Mouse (Mus musculus) heart, adult 8-10 months (tissue): Measurements from ENCODE around the gene Tbcd. TPM values are rescaled to one million over a fixed set of nuclear protein-coding genes. Genes with fewer than 3 reads are reported as not detected.
A peak's percentile ranks its signal among the peaks of the same experiment; 100 is the strongest.

Source experiments
- DNase-seq: peaks from one replicate; pipeline ENCODE4 v3.0.0; 2022; ENCODE audit warnings: low spot score
- total RNA-seq, 4 experiments: library from RNA; stranded (reverse); gene quantifications; 2 replicates each; pipeline ENCODE4 v1.2.4; 2022

Tbcd gene
- total RNA-seq, 4 experiments from 2014 or later = 11.7 to 13.9 (median 12.5) TPM

GRCm38 (mm10) chr11:121536528-121536927 is 84.8 kb downstream of the Tbcd start:
- DNase-seq = no peak

GRCm38 (mm10) chr11:121542471-121542870 is 90.7 kb downstream of the Tbcd start:
- no peak for DNase-seq

- no peak for DNase-seq
Observed at GRCm38 (mm10) chr11:121543287-121543856, 91.6 kb downstream of the Tbcd start.

- no peak for DNase-seq
Observed at GRCm38 (mm10) chr11:121543922-121544321, 92.2 kb downstream of the Tbcd start.

GRCm38 (mm10) chr11:121544755-121545397 is 93.1 kb downstream of the Tbcd start:
- DNase-seq = no peak

GRCm38 (mm10) chr11:121545398-121546034 is 93.8 kb downstream of the Tbcd start:
- DNase-seq = no peak

GRCm38 (mm10) chr11:121547234-121547633 is 95.5 kb downstream of the Tbcd start:
- DNase-seq = no peak

- no peak for DNase-seq
Observed at GRCm38 (mm10) chr11:121547925-121548324, 96.2 kb downstream of the Tbcd start.

GRCm38 (mm10) chr11:121548996-121549842 is 97.5 kb downstream of the Tbcd start:
- no peak for DNase-seq

- DNase-seq = no peak
Observed at GRCm38 (mm10) chr11:121549843-121550647, 98.3 kb downstream of the Tbcd start.

- DNase-seq = no peak
Observed at GRCm38 (mm10) chr11:121551206-121551799, 99.6 kb downstream of the Tbcd start.

GRCm38 (mm10) chr11:121552167-121552566 is 100.4 kb downstream of the Tbcd start:
- peak; percentile 13 for DNase-seq

- no peak for DNase-seq
Observed at GRCm38 (mm10) chr11:121552846-121553457, 101.2 kb downstream of the Tbcd start.

GRCm38 (mm10) chr11:121553458-121553857 is 101.7 kb downstream of the Tbcd start:
- DNase-seq = no peak

- no peak for DNase-seq
Observed at GRCm38 (mm10) chr11:121556727-121557126, 105.0 kb downstream of the Tbcd start.

GRCm38 (mm10) chr11:121557946-121558345 is 106.2 kb downstream of the Tbcd start:
- no peak for DNase-seq

GRCm38 (mm10) chr11:121558522-121558921 is 106.8 kb downstream of the Tbcd start:
- no peak for DNase-seq

- no peak for DNase-seq
Observed at GRCm38 (mm10) chr11:121559527-121560293, 108.0 kb downstream of the Tbcd start.

GRCm38 (mm10) chr11:121560294-121560663 is 108.5 kb downstream of the Tbcd start:
- no peak for DNase-seq

- DNase-seq = no peak
Observed at GRCm38 (mm10) chr11:121563312-121563711, 111.6 kb downstream of the Tbcd start.
